Mouse (Mus musculus) brain, adult 2 months (tissue): ENCODE results near the gene Krtap2-4.
A peak's percentile ranks its signal among the peaks of the same experiment; 100 is the strongest.

ENCODE experiments used
- DNase-seq: peaks from one replicate; pipeline ENCODE4 v3.0.0; 2011; ENCODE audit warnings: low read depth, low spot score

Krtap2-4 gene

DNA sequence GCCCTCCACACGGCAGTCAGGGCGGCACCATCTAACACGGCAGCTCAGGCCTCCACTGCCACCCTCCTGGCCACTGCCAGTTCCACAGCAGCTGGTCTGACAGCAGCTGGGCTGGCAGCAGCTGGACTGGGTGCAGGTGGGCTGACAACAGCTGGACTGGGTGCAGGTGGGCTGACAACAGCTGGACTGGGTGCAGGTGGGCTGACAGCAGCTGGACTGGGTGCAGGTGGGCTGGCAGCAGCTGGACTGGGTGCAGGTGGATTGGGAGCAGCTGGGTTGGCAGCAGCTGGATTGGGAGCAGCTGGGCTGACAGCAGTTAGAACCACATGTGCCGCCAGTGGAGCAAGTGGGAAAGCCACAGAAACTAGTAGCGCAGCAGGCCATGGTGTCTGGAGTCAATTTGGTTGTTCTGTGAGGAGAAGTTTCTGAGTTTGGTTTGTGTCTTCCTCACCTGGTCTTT is 31.4 kb downstream of the Krtap2-4 start, which contains the start of gene Krtap1-4:
Gene Krtap1-4 (minus strand): TSS at position 410 of the 460 bp plus-strand sequence.
- DNase-seq = no peak

GRCm38 (mm10) chr11:99581564-99581963 is 33.1 kb downstream of the Krtap2-4 start:
- peak; percentile 79 for DNase-seq

DNA sequence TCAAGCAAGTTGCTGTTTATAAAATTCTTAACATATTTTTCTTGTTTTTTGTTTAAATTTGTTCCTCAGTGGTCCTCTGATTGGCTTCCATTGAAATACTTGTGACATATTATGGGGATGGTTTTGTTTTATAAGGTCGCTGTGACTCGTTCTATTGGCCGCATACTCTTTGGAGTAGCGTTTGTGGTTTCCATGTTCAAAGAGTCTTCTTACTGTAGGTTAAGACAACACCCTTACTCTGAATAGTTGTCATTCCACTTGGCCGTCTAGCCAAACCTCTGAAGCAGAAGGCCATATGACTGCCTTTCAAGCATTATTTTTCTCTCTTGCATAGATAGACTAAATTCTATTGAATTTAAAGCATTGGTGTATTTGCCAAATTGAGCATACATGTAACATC is 33.6 kb downstream of the Krtap2-4 start:
- no peak for DNase-seq

- no peak for DNase-seq
Measured at GRCm38 (mm10) chr11:99580636-99581035, 34.0 kb downstream of the Krtap2-4 start, which contains the start of gene Krtap1-5. Krtap1-5 (minus strand) TSS chr11:99581016.

DNA sequence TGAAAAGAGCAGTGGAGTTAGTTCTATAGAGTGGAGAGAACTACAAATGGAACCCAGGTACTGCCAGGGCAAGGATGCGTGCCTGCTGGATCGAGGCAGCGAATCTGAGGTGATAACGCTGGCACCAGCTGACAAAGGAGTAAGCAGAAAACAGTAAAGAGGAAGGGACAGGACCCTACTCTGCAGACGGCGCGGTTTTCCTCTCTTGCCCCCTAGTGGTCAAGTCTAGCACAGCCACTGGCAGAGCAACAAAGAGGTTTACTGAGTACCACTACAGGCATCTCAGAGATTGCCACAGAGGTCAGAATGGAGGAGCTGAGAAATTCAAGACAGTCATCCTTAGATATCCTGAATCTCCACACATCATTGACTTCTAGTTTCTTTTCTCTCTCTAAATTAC is 40.5 kb downstream of the Krtap2-4 start:
- peak; percentile 69 for DNase-seq

- peak; percentile 74 for DNase-seq
Measured at GRCm38 (mm10) chr11:99573164-99573563, 41.5 kb downstream of the Krtap2-4 start.

DNA sequence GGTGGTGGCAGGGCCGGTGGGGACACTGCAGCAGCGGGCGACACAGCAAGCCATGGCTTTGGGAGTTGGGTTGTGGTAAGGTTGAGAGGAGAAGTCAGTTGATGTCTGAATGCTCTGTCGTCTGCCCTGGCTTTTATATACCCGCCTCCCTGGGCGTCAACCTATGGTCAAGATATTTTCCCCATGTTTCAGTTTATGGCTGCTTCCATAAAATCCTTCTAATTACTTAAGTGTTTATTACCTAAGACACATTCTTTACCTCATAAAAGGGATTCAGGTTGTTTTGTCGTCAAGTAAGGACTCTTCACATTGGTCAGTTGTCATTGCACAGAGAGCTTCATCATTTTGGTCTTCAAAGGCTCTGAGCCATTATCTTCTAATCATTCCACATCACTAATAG is 48.1 kb downstream of the Krtap2-4 start, which contains the start of gene Krtap3-1:
Gene Krtap3-1 (minus strand): TSS at position 101 of the 400 bp plus-strand sequence.
- DNase-seq = no peak
